Mouse (Mus musculus) liver, embryonic 12.5 days (tissue): Measurements from ENCODE around the gene Rita1. TPM values are rescaled to one million over a fixed set of nuclear protein-coding genes. Genes with fewer than 3 reads are reported as not detected.

Experiments
- ATAC-seq: fragments of 200-750 bp; cut with Nextera tagmentation; 2 replicates; pipeline ENCODE4 v1.8.0; 2017; ENCODE audit warnings: moderate number of reproducible peaks, mild to moderate bottlenecking, moderate library complexity
- H3K27ac ChIP-seq: fragments of 300-500 bp; sonication (generic); 2 replicates; pipeline ENCODE4 v1.5.1; 2016; ENCODE audit warnings: mild to moderate bottlenecking
- H3K27me3 ChIP-seq: fragments of 300-500 bp; sonication (generic); replicated peaks from 2 replicates; pipeline ENCODE4 v1.6.1; 2016; ENCODE audit warnings: mild to moderate bottlenecking, moderate library complexity
- H3K36me3 ChIP-seq: fragments of 300-500 bp; sonication (generic); 2 replicates; pipeline ENCODE4 v1.6.1; 2016; ENCODE audit warnings: mild to moderate bottlenecking, moderate library complexity
- H3K4me1 ChIP-seq: fragments of 300-500 bp; sonication (generic); 2 replicates; pipeline ENCODE4 v1.6.1; 2016
- H3K4me2 ChIP-seq: fragments of 300-500 bp; sonication (generic); 2 replicates; pipeline ENCODE4 v1.6.1; 2016; ENCODE audit warnings: mild to moderate bottlenecking, moderate library complexity
- H3K4me3 ChIP-seq: fragments of 300-500 bp; sonication (generic); 2 replicates; pipeline ENCODE4 v1.5.1; 2016; ENCODE audit warnings: mild to moderate bottlenecking, moderate library complexity
- H3K9ac ChIP-seq: fragments of 300-500 bp; sonication (generic); 2 replicates; pipeline ENCODE4 v1.6.1; 2016; ENCODE audit warnings: mild to moderate bottlenecking, moderate library complexity
- H3K9me3 ChIP-seq: fragments of 300-500 bp; sonication (generic); replicated peaks from 2 replicates; pipeline ENCODE4 v1.6.1; 2016; ENCODE audit warnings: mild to moderate bottlenecking, moderate library complexity
- WGBS: fragments of 180-500 bp; shearing (Covaris S2); methylation state at CpG from one replicate; pipeline ENCODE4 v1.1.7; 2016; ENCODE audit not compliant: insufficient replicate concordance; 5-methylcytosine and 5-hydroxymethylcytosine counted together
- polyA plus RNA-seq: library from polyadenylated mRNA; unstranded; fragments of >200 nt; fragmentation: Nextera tagmentation; extraction: Ambion mirVana; gene quantifications from 2 replicates; pipeline ENCODE4 v1.2.1, GENCODE M21; 2016

Rita1 gene
- polyA plus RNA-seq, 1 experiment from 2014 or later: 7.3 TPM

DNA sequence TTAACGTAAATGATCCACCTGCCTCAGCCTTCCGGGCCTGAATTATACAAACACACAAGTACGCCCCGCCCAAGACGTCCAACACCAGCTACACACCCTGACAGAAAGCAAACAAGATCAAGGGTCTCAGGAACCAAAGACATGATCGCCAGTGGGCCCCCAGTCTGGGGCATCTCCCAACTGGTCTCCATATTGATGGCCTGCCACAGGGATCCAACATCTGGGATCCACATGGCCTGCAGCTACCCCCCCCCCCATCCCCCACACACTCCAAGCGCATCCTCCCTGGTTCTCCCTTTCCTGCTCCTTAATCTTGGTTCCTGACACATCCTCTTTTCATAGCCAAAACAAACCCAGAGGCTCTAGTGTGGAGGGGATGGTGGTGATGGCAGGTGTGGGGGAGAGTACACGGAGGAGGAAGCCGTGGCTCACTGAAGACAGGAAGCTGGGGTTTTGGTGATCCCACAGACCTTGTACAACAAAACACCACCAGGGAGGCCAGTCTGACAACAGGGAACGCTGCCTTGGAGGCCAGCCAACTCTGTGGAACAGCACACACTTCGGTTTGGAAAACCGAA lies 33.8 kb downstream of the Rita1 start:
- Histone ChIP-seq H3K4me1 (peaks cover 93% of the 10 kb centered on the region), H3K9me3 (no peaks in the 10 kb centered on the region), H3K4me3 (peak overlapping the region; percentile 34), H3K27ac (peak overlapping the region; percentile 98), H3K27me3 (no peaks in the 10 kb centered on the region), H3K4me2 (peak overlapping the region; percentile 70), H3K9ac (peak overlapping the region; percentile 71), H3K36me3 (peaks cover 75% of the 10 kb centered on the region)
- 27% methylated on average over 12 of the region's 12 CpGs for WGBS
- ATAC-seq: peak; percentile 17

- Histone ChIP-seq H3K36me3 (peaks cover 75% of the 10 kb centered on the region), H3K9ac (peak overlapping the region; percentile 71), H3K4me3 (peak overlapping the region; percentile 34)
Observed at GRCm38 (mm10) chr5:120577935-120578441, 34.4 kb downstream of the Rita1 start.

DNA sequence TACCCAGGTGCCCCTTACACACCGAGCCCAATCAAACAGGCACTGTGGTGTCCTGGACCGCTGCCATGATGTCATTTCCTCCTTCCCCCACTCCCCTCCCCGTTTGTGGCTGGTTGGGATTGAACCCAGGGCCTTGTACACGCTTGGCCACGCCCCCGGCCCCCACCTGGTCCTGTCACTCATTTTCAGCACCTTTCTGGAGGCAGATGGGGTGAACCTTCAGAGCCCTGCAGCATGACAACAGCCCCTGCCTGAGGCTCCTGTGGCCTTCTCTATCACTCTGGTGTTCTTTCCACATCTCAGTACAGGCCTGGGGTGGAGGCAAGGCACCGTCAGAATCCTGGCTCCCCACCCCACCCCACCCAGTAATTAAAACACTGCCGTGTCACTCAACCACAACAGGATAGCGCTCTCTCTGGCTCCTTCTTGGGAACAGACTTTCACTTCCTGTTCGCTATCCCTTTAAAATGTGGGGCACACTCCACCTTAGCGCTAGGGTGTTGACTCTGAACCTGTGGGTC lies 35.5 kb downstream of the Rita1 start:
- WGBS: 43% methylated on average over 11 of the region's 11 CpGs
- Histone ChIP-seq H3K27me3 (no peaks in the 10 kb centered on the region), H3K4me1 (peaks cover 82% of the 10 kb centered on the region), H3K9me3 (no peaks in the 10 kb centered on the region), H3K4me2 (peak overlapping the region; percentile 70), H3K36me3 (peaks cover 68% of the 10 kb centered on the region), H3K4me3 (0 out of 2 replicates have a peak overlapping the region, but pooled peaks have one; percentile 4), H3K27ac (peak overlapping the region; percentile 98), H3K9ac (peak overlapping the region; percentile 71)
- peak; percentile 80 for ATAC-seq

More at GRCm38 (mm10) chr5:120577935-120578441, 34.4 kb downstream of the Rita1 start:
- H3K4me1 ChIP-seq: peaks cover 89% of the 10 kb centered on the region
- H3K27me3 ChIP-seq: no peaks in the 10 kb centered on the region
- H3K27ac ChIP-seq: peak overlapping the region; percentile 98
- 33% methylated on average over 10 of the region's 10 CpGs for WGBS
- H3K9me3 ChIP-seq: no peaks in the 10 kb centered on the region
- ATAC-seq: peak; percentile 73
- H3K4me2 ChIP-seq: peak overlapping the region; percentile 70

GRCm38 (mm10) chr5:120574469-120575063 lies 37.8 kb downstream of the Rita1 start:
- H3K36me3 ChIP-seq: peaks cover 64% of the 10 kb centered on the region
- 62% methylated on average over 10 of the region's 10 CpGs for WGBS

GRCm38 (mm10) chr5:120571056-120571740 lies 41.2 kb downstream of the Rita1 start:
- Histone ChIP-seq H3K9ac (no peak overlapping the region), H3K27me3 (no peaks in the 10 kb centered on the region), H3K4me1 (peaks cover 86% of the 10 kb centered on the region), H3K36me3 (peaks cover 68% of the 10 kb centered on the region), H3K9me3 (no peaks in the 10 kb centered on the region), H3K27ac (no peak overlapping the region), H3K4me3 (no peak overlapping the region), H3K4me2 (no peak overlapping the region)
- no peak for ATAC-seq
- 83% methylated on average over 14 of the region's 14 CpGs for WGBS

More at GRCm38 (mm10) chr5:120574469-120575063, 37.8 kb downstream of the Rita1 start:
- no peak overlapping the region for H3K4me3 ChIP-seq
- H3K9ac ChIP-seq: no peak overlapping the region
- H3K9me3 ChIP-seq: no peaks in the 10 kb centered on the region
- ATAC-seq: no peak
- no peak overlapping the region for H3K27ac ChIP-seq
- H3K4me2 ChIP-seq: no peak overlapping the region
- peaks cover 85% of the 10 kb centered on the region for H3K4me1 ChIP-seq
- no peaks in the 10 kb centered on the region for H3K27me3 ChIP-seq

DNA sequence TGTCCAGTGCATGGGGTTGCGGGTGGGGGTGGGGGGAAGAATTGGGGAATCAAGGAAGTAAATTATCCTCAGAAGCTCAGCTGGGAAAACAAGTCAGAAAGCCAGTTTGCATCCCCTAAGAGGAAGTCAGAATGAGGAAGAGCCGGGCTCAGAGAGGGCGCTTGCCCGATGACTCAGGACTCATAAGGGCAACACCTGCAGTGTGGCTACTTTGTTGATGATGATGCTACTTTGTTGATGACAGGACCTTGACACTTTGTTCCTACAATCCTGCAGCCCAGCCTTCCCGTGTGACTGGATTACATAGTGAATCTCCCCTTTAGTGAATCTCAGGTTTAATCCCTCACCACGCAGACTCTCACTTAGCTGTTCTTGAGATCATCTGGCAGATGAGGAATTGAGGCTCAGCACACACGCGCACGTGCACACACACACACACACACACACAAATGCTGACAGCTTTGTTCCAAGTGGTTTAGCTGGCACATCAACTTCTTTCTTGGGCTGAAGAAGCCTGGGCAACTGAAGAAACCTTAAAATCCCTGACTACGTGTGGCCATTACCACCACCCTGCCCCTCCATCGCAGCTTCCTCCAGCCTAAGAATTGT lies 42.0 kb downstream of the Rita1 start:
- no peak for ATAC-seq
- H3K4me2 ChIP-seq: no peak overlapping the region
- no peak overlapping the region for H3K4me3 ChIP-seq
- H3K9ac ChIP-seq: no peak overlapping the region
- H3K27ac ChIP-seq: no peak overlapping the region
- no peaks in the 10 kb centered on the region for H3K9me3 ChIP-seq
- H3K27me3 ChIP-seq: no peaks in the 10 kb centered on the region
- peaks cover 88% of the 10 kb centered on the region for H3K4me1 ChIP-seq
- peaks cover 72% of the 10 kb centered on the region for H3K36me3 ChIP-seq
- WGBS: 69% methylated on average over 11 of the region's 11 CpGs

GRCm38 (mm10) chr5:120569791-120570190 lies 42.6 kb downstream of the Rita1 start:
- ATAC-seq: no peak
- Histone ChIP-seq H3K4me2 (no peak overlapping the region), H3K4me3 (no peak overlapping the region), H3K27me3 (no peaks in the 10 kb centered on the region), H3K36me3 (peaks cover 69% of the 10 kb centered on the region), H3K27ac (peak overlapping the region; percentile 3; the same call in 1 of the 2 replicates), H3K9me3 (no peaks in the 10 kb centered on the region), H3K9ac (no peak overlapping the region; the same call in 1 of the 2 replicates), H3K4me1 (peaks cover 88% of the 10 kb centered on the region)
- WGBS: 90% methylated on average over 3 of the region's 3 CpGs

DNA sequence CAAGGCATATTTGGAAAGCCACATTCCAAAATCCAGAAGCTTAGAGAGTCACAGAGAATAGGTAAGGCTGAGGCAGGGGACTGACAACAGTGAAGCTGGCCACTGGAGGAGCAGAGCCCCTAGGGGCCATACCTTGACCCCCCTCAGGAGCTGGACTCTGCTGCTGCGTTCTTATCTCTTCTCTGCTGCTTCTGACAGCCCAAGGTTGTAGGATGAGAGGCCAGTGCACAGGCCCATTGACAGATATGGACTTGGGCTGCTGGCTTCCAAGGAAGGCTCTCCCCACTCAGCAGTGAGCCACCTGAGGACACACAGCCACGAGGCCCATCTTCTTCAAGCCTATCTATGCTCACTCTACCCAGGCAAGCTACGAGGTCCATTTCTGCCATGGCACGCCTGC lies 43.4 kb downstream of the Rita1 start:
- no peak overlapping the region for H3K4me3 ChIP-seq
- peaks cover 89% of the 10 kb centered on the region for H3K4me1 ChIP-seq
- 0 out of 2 replicates have a peak, but pooled peaks have one; percentile 13 for ATAC-seq
- H3K9ac ChIP-seq: no peak overlapping the region
- no peak overlapping the region for H3K27ac ChIP-seq
- no peaks in the 10 kb centered on the region for H3K27me3 ChIP-seq
- 54% methylated on average over 4 of the region's 4 CpGs for WGBS
- peaks cover 61% of the 10 kb centered on the region for H3K36me3 ChIP-seq
- no peak overlapping the region for H3K4me2 ChIP-seq
- no peaks in the 10 kb centered on the region for H3K9me3 ChIP-seq

DNA sequence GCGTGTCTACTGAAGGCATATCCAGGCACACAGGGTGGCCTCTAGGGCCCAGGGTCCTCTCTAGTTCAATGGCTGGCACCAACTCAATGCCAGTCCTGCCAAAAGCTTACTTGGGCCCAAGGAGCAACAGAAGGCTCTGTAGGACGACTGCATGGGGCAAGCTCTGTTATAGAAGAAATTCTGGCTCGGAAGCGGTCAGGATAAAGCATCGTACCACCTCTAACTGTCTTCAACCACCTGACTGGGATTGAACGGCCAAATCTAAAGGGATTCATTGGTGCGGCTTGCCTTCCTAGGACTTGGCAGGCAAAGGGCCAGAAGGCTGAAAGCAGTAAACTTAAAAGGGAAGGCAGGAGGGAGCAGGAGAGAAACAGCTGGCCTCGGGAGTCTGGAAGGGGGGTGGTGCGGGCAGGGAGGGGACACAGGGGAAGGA lies 44.0 kb downstream of the Rita1 start:
- H3K4me1 ChIP-seq: peaks cover 89% of the 10 kb centered on the region
- H3K4me3 ChIP-seq: no peak overlapping the region
- H3K27me3 ChIP-seq: no peaks in the 10 kb centered on the region
- no peak for ATAC-seq
- 79% methylated on average over 9 of the region's 9 CpGs for WGBS
- H3K27ac ChIP-seq: no peak overlapping the region
- no peak overlapping the region for H3K4me2 ChIP-seq
- no peaks in the 10 kb centered on the region for H3K9me3 ChIP-seq
- H3K9ac ChIP-seq: no peak overlapping the region
- peaks cover 55% of the 10 kb centered on the region for H3K36me3 ChIP-seq

DNA sequence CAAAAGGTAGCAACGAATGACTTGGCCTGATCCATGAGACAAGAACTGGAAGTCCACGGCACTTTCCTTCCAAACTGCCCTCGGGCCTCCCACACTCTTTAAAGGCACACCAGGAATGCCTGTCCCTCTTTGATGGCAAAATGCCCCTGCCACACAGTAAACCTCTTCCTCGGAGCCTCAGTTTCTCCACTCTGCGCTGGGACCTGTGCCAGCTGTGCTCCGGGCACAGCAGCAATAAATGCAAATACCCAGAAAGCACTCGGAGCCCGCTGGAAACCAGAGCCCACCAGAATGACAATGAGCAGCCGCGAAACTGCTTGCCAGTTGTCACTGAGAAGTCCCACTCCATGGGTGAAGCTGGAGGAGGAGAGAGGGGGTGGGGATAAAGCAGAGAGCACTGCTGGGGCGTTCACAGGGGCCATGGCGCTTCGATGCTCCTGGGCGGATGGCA lies 44.6 kb downstream of the Rita1 start:
- Histone ChIP-seq H3K27ac (no peak overlapping the region), H3K9me3 (no peaks in the 10 kb centered on the region), H3K4me3 (no peak overlapping the region), H3K27me3 (no peaks in the 10 kb centered on the region), H3K4me2 (no peak overlapping the region), H3K4me1 (peaks cover 94% of the 10 kb centered on the region), H3K9ac (no peak overlapping the region), H3K36me3 (peaks cover 50% of the 10 kb centered on the region)
- 84% methylated on average over 14 of the region's 14 CpGs for WGBS
- no peak for ATAC-seq

- ATAC-seq: no peak
- no peak overlapping the region for H3K27ac ChIP-seq
- H3K4me2 ChIP-seq: no peak overlapping the region
- no peak overlapping the region for H3K4me3 ChIP-seq
- H3K4me1 ChIP-seq: peaks cover 97% of the 10 kb centered on the region
- 71% methylated on average over 21 of the region's 21 CpGs for WGBS
- no peaks in the 10 kb centered on the region for H3K9me3 ChIP-seq
- H3K36me3 ChIP-seq: peaks cover 47% of the 10 kb centered on the region
- no peaks in the 10 kb centered on the region for H3K27me3 ChIP-seq
- no peak overlapping the region for H3K9ac ChIP-seq
Observed at GRCm38 (mm10) chr5:120567253-120567701, 45.1 kb downstream of the Rita1 start.
